Mouse (Mus musculus): ENCODE results near the gene Slc7a15. TPM values are rescaled to one million over a fixed set of nuclear protein-coding genes. Genes with fewer than 3 reads are reported as not detected.
A peak's percentile ranks its signal among the peaks of the same experiment; 100 is the strongest.

The Slc7a15 gene
- polyA plus RNA-seq, 1 experiment, result not detected

- TF ChIP-seq CTCF (IDR thresholded peaks at IDR 0.05; ENCODE audit: extremely low read depth, insufficient read depth, insufficient read length, insufficient replicate concordance) (no peak), POLR2A (IDR thresholded peaks at IDR 0.05; ENCODE audit: low read depth, low read length) (no peak)
- no peaks in the 10 kb centered on the region for H3K27me3 ChIP-seq (ENCODE audit: control insufficient read depth, insufficient read depth, low read length)
- DNase-seq (ENCODE audit: low read depth in 1 of 2, low spot score in 2 of 2), result no peak
- H3K4me3 ChIP-seq (ENCODE audit: extremely low read depth, insufficient read depth, insufficient read length), result no peak overlapping the region
- H3K36me3 ChIP-seq (ENCODE audit: control insufficient read depth, insufficient read depth, low read length), result no peaks in the 10 kb centered on the region
- no peak overlapping the region for H3K27ac ChIP-seq (ENCODE audit: insufficient read depth, low read length)
- no peaks in the 10 kb centered on the region for H3K4me1 ChIP-seq (ENCODE audit: control insufficient read depth, insufficient read depth, insufficient read length)
These were observed 42.7 kb downstream of the Slc7a15 start for GRCm38 (mm10) chr12:8556189-8556588.

GRCm38 (mm10) chr12:8555419-8555818, 43.4 kb downstream of the Slc7a15 start:
- DNase-seq (ENCODE audit: low read depth in 1 of 2, low spot score in 2 of 2), result no peak
- Histone ChIP-seq H3K27ac (ENCODE audit: insufficient read depth, low read length) (no peak overlapping the region), H3K4me3 (ENCODE audit: extremely low read depth, insufficient read depth, insufficient read length) (no peak overlapping the region), H3K4me1 (ENCODE audit: control insufficient read depth, insufficient read depth, insufficient read length) (no peaks in the 10 kb centered on the region), H3K36me3 (ENCODE audit: control insufficient read depth, insufficient read depth, low read length) (no peaks in the 10 kb centered on the region), H3K27me3 (ENCODE audit: control insufficient read depth, insufficient read depth, low read length) (no peaks in the 10 kb centered on the region)
- TF ChIP-seq CTCF (IDR thresholded peaks at IDR 0.05; ENCODE audit: extremely low read depth, insufficient read depth, insufficient read length, insufficient replicate concordance) (no peak), POLR2A (IDR thresholded peaks at IDR 0.05; ENCODE audit: low read depth, low read length) (no peak)

DNA sequence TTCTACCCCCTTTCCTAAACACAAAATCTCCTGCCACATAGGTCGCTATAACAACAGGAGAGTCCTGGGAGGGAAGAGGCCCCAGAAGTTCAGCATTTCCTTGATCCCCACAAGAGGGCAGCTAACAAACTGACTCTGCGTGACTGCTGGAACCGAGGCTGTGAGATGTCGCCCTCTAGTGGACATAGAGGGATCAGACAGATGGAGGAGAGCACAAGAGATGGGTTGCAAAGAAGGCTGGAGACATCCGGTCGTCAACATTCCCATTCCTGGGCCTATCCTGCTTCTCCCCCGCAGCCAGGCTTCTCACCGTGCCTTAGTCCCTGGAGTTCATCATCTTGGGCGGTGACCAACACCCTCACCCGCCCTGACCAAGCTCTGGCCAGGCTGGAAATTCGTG, 51.5 kb downstream of the Slc7a15 start:
- H3K27me3 ChIP-seq (ENCODE audit: control insufficient read depth, insufficient read depth, low read length), result no peaks in the 10 kb centered on the region
- H3K36me3 ChIP-seq (ENCODE audit: control insufficient read depth, insufficient read depth, low read length), result no peaks in the 10 kb centered on the region
- peak; percentile 45 to 63 for DNase-seq (ENCODE audit: low read depth in 1 of 2, low spot score in 2 of 2)
- 15% methylated on average over 11 of the region's 11 CpGs for WGBS
- no peak for TF ChIP-seq POLR2A (IDR thresholded peaks at IDR 0.05; ENCODE audit: low read depth, low read length)
- TF ChIP-seq CTCF (IDR thresholded peaks at IDR 0.05; ENCODE audit: extremely low read depth, insufficient read depth, insufficient read length, insufficient replicate concordance), result peak; percentile 96; the same call in 1 of the 2 replicates
- no peaks in the 10 kb centered on the region for H3K4me1 ChIP-seq (ENCODE audit: control insufficient read depth, insufficient read depth, insufficient read length)
- H3K4me3 ChIP-seq (ENCODE audit: extremely low read depth, insufficient read depth, insufficient read length), result no peak overlapping the region
- no peak overlapping the region for H3K27ac ChIP-seq (ENCODE audit: insufficient read depth, low read length)

DNA sequence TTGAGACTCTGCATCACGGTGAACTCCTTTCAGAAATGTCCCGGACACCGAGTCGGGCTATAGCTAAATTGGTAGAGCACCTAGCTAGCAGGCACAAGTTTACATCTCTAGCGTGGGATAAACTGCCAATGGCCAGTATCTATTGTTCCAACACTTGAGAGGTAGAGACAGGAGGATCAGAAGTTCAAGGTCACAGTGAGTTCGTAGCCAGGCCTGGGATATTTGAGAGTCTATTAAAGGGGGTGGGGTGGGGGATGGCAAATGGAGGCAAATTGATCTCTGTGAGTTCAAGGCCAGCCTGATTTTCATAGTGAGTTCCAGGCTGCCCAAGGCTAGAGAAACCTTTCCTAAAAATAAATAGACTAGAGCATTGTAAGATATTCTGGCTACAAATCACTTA, 52.1 kb downstream of the Slc7a15 start:
- TF ChIP-seq POLR2A (IDR thresholded peaks at IDR 0.05; ENCODE audit: low read depth, low read length) (no peak), CTCF (IDR thresholded peaks at IDR 0.05; ENCODE audit: extremely low read depth, insufficient read depth, insufficient read length, insufficient replicate concordance) (no peak)
- Histone ChIP-seq H3K4me3 (ENCODE audit: extremely low read depth, insufficient read depth, insufficient read length) (no peak overlapping the region), H3K4me1 (ENCODE audit: control insufficient read depth, insufficient read depth, insufficient read length) (no peaks in the 10 kb centered on the region), H3K27ac (ENCODE audit: insufficient read depth, low read length) (no peak overlapping the region), H3K36me3 (ENCODE audit: control insufficient read depth, insufficient read depth, low read length) (no peaks in the 10 kb centered on the region), H3K27me3 (ENCODE audit: control insufficient read depth, insufficient read depth, low read length) (no peaks in the 10 kb centered on the region)
- 90% methylated on average over 6 of the region's 6 CpGs for whole genome bisulfite sequencing
- DNase-seq (ENCODE audit: low read depth in 1 of 2, low spot score in 2 of 2), result no peak

- Histone ChIP-seq H3K36me3 (ENCODE audit: control insufficient read depth, insufficient read depth, low read length) (no peaks in the 10 kb centered on the region), H3K4me1 (ENCODE audit: control insufficient read depth, insufficient read depth, insufficient read length) (no peaks in the 10 kb centered on the region), H3K27me3 (ENCODE audit: control insufficient read depth, insufficient read depth, low read length) (no peaks in the 10 kb centered on the region), H3K4me3 (ENCODE audit: extremely low read depth, insufficient read depth, insufficient read length) (no peak overlapping the region), H3K27ac (ENCODE audit: insufficient read depth, low read length) (no peak overlapping the region)
- no peak for DNase-seq (ENCODE audit: low read depth in 1 of 2, low spot score in 2 of 2)
- TF ChIP-seq CTCF (IDR thresholded peaks at IDR 0.05; ENCODE audit: extremely low read depth, insufficient read depth, insufficient read length, insufficient replicate concordance), result no peak
- no peak for TF ChIP-seq POLR2A (IDR thresholded peaks at IDR 0.05; ENCODE audit: low read depth, low read length)
- WGBS, result 87% methylated on average over 5 of the region's 5 CpGs
These were observed 53.7 kb downstream of the Slc7a15 start for GRCm38 (mm10) chr12:8545066-8545610.

DNA sequence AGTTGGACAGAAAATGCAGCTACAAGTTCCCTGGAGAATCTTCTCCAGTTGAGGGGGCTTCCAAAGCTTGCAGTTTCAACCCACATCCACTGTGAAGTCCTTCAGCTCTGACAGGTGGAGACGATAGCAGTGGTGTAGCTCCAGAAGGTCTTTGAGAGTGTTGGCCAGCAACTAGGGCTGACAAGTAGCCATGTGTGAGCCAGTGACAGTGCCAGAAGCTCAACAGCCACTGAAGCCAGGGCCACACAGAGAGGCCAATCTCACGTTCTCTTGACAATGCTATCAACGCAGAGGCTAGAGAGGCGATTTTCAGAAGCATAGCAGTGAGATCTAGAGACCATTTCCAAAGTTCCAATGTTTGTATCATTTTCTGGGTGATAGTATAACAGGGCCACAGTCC, 56.5 kb downstream of the Slc7a15 start:
- WGBS, result 94% methylated on average over 4 of the region's 4 CpGs
- TF ChIP-seq CTCF (IDR thresholded peaks at IDR 0.05; ENCODE audit: extremely low read depth, insufficient read depth, insufficient read length, insufficient replicate concordance) (no peak), POLR2A (IDR thresholded peaks at IDR 0.05; ENCODE audit: low read depth, low read length) (no peak)
- no peak for DNase-seq (ENCODE audit: low read depth in 1 of 2, low spot score in 2 of 2)
- Histone ChIP-seq H3K4me1 (ENCODE audit: control insufficient read depth, insufficient read depth, insufficient read length) (no peaks in the 10 kb centered on the region), H3K36me3 (ENCODE audit: control insufficient read depth, insufficient read depth, low read length) (no peaks in the 10 kb centered on the region), H3K4me3 (ENCODE audit: extremely low read depth, insufficient read depth, insufficient read length) (no peak overlapping the region), H3K27ac (ENCODE audit: insufficient read depth, low read length) (no peak overlapping the region), H3K27me3 (ENCODE audit: control insufficient read depth, insufficient read depth, low read length) (no peaks in the 10 kb centered on the region)

DNA sequence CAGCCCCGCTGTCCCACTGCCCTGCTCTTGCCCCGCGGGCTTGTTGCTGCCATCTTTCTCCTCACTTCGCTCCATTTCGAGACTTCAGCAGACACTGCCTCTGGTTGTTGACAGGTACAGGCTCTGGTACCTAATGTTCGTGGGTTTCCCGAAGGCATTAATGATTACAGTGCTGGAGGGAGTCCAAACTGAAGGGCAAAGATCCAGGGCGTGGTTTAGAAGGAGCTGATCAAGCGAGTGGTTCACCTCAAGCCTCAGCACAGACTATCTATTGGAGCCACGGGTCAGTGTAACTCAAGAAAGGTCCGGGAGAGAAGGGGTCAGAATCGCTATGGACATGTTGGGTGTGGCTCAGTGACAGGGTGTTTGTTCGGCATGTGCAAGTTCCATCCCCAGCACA, 59.4 kb downstream of the Slc7a15 start:
- Histone ChIP-seq H3K36me3 (ENCODE audit: control insufficient read depth, insufficient read depth, low read length) (no peaks in the 10 kb centered on the region), H3K4me3 (ENCODE audit: extremely low read depth, insufficient read depth, insufficient read length) (no peak overlapping the region), H3K27me3 (ENCODE audit: control insufficient read depth, insufficient read depth, low read length) (no peaks in the 10 kb centered on the region), H3K4me1 (ENCODE audit: control insufficient read depth, insufficient read depth, insufficient read length) (no peaks in the 10 kb centered on the region), H3K27ac (ENCODE audit: insufficient read depth, low read length) (no peak overlapping the region)
- no peak for TF ChIP-seq CTCF (IDR thresholded peaks at IDR 0.05; ENCODE audit: extremely low read depth, insufficient read depth, insufficient read length, insufficient replicate concordance)
- no peak for TF ChIP-seq POLR2A (IDR thresholded peaks at IDR 0.05; ENCODE audit: low read depth, low read length)
- 80% methylated on average over 13 of the region's 13 CpGs for WGBS
- DNase-seq (ENCODE audit: low read depth in 1 of 2, low spot score in 2 of 2), result no peak

Data from spleen, adult 2 months (tissue).